ENCODE assay signal across 25 mouse cellular contexts in the genomic region with DNA sequence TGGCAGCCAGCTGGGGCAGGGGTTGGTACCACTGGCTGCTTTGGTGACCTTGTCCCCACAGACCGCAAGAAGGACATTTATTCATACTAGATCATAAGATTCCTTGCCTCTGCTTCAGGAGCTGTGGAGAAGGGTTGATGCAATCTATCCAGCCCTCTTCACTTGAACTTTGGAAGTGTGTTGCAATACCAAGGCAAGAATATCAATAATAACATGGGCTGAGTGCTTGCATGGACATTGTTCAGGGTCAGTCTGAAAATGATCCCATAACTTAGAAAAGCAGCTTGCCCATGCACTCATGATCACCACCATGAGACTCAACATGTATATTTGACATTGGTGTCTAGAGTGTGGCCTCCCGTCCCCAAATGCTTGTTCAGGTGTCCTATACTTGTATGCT.
A peak's percentile ranks its signal among the peaks of the same experiment; 100 is the strongest.
DNase-seq lines count a peak whose midpoint lies in the region; ATAC-seq and TF ChIP-seq lines count a peak whose summit lies in the region.
"Had no signal": no experiment of that assay in that cellular context is flagged by ENCODE, and none has a peak within 500 bp of the region (broad histone marks: within the 10 kb centered on the region; RNA-seq: fewer than 3 reads in every experiment).

No protein-coding gene starts in this region.

- 89% methylated on average over 2 of the region's 2 CpGs for WGBS in intestine, embryonic 16.5 days
- 87% methylated on average over 2 of the region's 2 CpGs for WGBS in intestine, embryonic 15.5 days
- 75% methylated on average over 2 of the region's 2 CpGs for WGBS in liver, postnatal 0 days (ENCODE audit: insufficient replicate concordance)
- 83% methylated on average over 2 of the region's 2 CpGs for WGBS in liver, embryonic 11.5 days

- no peaks in the 10 kb centered on the region for H3K9me3 ChIP-seq in intestine, embryonic 16.5 days (ENCODE audit: control insufficient read depth, low read length)
- H3K9me3 ChIP-seq in intestine, embryonic 15.5 days = no peaks in the 10 kb centered on the region
- H3K9me3 ChIP-seq in liver, postnatal 0 days (ENCODE audit: low read length) = no peaks in the 10 kb centered on the region
- no peaks in the 10 kb centered on the region for H3K9me3 ChIP-seq in liver, embryonic 11.5 days (ENCODE audit: control insufficient read depth, low read length)
- H3K9me3 ChIP-seq: forebrain, embryonic 10.5 days; forebrain, embryonic 13.5 days; heart, embryonic 12.5 days; heart, embryonic 15.5 days; hindbrain, embryonic 15.5 days had no signal

- TF ChIP-seq EP300 in liver, postnatal 0 days (IDR thresholded peaks at IDR 0.05; ENCODE audit: low read depth) = no peak

- H3K4me2 ChIP-seq in intestine, embryonic 16.5 days (ENCODE audit: low read depth, low read length) = no peak overlapping the region
- no peak overlapping the region for H3K4me2 ChIP-seq in intestine, embryonic 15.5 days (replicated peaks)
- H3K4me2 ChIP-seq in liver, postnatal 0 days (ENCODE audit: low read depth, low read length) = no peak overlapping the region
- no peak overlapping the region for H3K4me2 ChIP-seq in liver, embryonic 11.5 days
- H3K4me2 ChIP-seq: forebrain, embryonic 13.5 days; heart, embryonic 12.5 days; heart, embryonic 15.5 days; hindbrain, embryonic 15.5 days had no signal

- no peak for TF ChIP-seq CTCF in liver, postnatal 0 days (IDR thresholded peaks at IDR 0.05; ENCODE audit: low read depth)

- ATAC-seq in intestine, embryonic 16.5 days = peak; percentile 42; the same call in 1 of the 2 replicates
- ATAC-seq in intestine, embryonic 15.5 days = no peak; the same call in 1 of the 2 replicates
- ATAC-seq in liver, postnatal 0 days = peak; percentile 60
- no peak for ATAC-seq in liver, embryonic 11.5 days (replicated peaks; ENCODE audit: low FRiP score)
- no peak for ATAC-seq in granulocyte monocyte progenitor cell, adult 5-6 weeks (replicated peaks; ENCODE audit: poor library complexity, severe bottlenecking)
- ATAC-seq: CD4-positive, CD25-positive, alpha-beta regulatory T cell, adult 4 months; forebrain, embryonic 13.5 days; forebrain, embryonic 16.5 days had no signal

- H3K36me3 ChIP-seq in intestine, embryonic 16.5 days (ENCODE audit: control insufficient read depth, insufficient read depth, low read length) = no peaks in the 10 kb centered on the region
- H3K36me3 ChIP-seq in intestine, embryonic 15.5 days = no peaks in the 10 kb centered on the region
- H3K36me3 ChIP-seq in liver, postnatal 0 days (replicated peaks; ENCODE audit: insufficient read depth, low read length) = no peaks in the 10 kb centered on the region
- H3K36me3 ChIP-seq in liver, embryonic 11.5 days (ENCODE audit: control insufficient read depth, insufficient read depth, low read length) = no peaks in the 10 kb centered on the region
- H3K36me3 ChIP-seq: forebrain, embryonic 10.5 days; heart, embryonic 12.5 days; heart, embryonic 15.5 days; hindbrain, embryonic 15.5 days had no signal

- H3K9ac ChIP-seq in intestine, embryonic 16.5 days (ENCODE audit: low read depth, low read length) = no peak overlapping the region
- H3K9ac ChIP-seq in intestine, embryonic 15.5 days = no peak overlapping the region
- H3K9ac ChIP-seq in liver, postnatal 0 days (replicated peaks) = no peak overlapping the region
- H3K9ac ChIP-seq in liver, embryonic 11.5 days (ENCODE audit: low read depth, low read length) = no peak overlapping the region
- H3K9ac ChIP-seq: forebrain, embryonic 13.5 days; heart, embryonic 12.5 days; heart, embryonic 15.5 days; hindbrain, embryonic 15.5 days had no signal

- no peak for DNase-seq in liver, postnatal 0 days
- DNase-seq in liver, embryonic 11.5 days (ENCODE audit: low spot score) = no peak
- DNase-seq in adipocyte (ENCODE audit: low spot score) = peak; percentile 6
- DNase-seq in embryo, embryonic 10 days (ENCODE audit: low spot score) = no peak
- DNase-seq: adrenal gland, postnatal 14 days; cerebellum, adult 11-12 months; cerebellum, adult 8-10 months; cerebellum, postnatal 10 days; cerebellum, postnatal 36 days; gastrocnemius, postnatal 10 days; gastrocnemius, postnatal 36 days; heart, adult 18-20 months; heart, postnatal 10 days; heart, postnatal 4 days had no signal

- no peaks in the 10 kb centered on the region for H3K27me3 ChIP-seq in intestine, embryonic 16.5 days (replicated peaks; ENCODE audit: control insufficient read depth, insufficient read depth, low read length)
- no peaks in the 10 kb centered on the region for H3K27me3 ChIP-seq in intestine, embryonic 15.5 days (replicated peaks)
- H3K27me3 ChIP-seq in liver, postnatal 0 days (ENCODE audit: insufficient read depth, low read length) = no peaks in the 10 kb centered on the region
- no peaks in the 10 kb centered on the region for H3K27me3 ChIP-seq in liver, embryonic 11.5 days (replicated peaks; ENCODE audit: control insufficient read depth, insufficient read depth, low read length)
- H3K27me3 ChIP-seq: forebrain, embryonic 13.5 days; heart, embryonic 12.5 days; heart, embryonic 15.5 days; hindbrain, embryonic 15.5 days had no signal

- no peak overlapping the region for H3K27ac ChIP-seq in intestine, embryonic 16.5 days (ENCODE audit: low read length)
- H3K27ac ChIP-seq in intestine, embryonic 15.5 days = no peak overlapping the region
- H3K27ac ChIP-seq in liver, postnatal 0 days (ENCODE audit: low read depth) = no peak overlapping the region
- no peak overlapping the region for H3K27ac ChIP-seq in liver, embryonic 11.5 days (ENCODE audit: low read depth, low read length)
- peak overlapping the region; percentile 80 for H3K27ac ChIP-seq in brown adipose tissue, adult 24 weeks (replicated peaks; ENCODE audit: low read depth, low read length)
- H3K27ac ChIP-seq: forebrain, embryonic 10.5 days; forebrain, embryonic 13.5 days; heart, embryonic 15.5 days; hindbrain, embryonic 15.5 days had no signal

- no peaks in the 10 kb centered on the region for H3K4me1 ChIP-seq in intestine, embryonic 16.5 days (ENCODE audit: control insufficient read depth, insufficient read depth, low read length)
- H3K4me1 ChIP-seq in intestine, embryonic 15.5 days (replicated peaks) = no peaks in the 10 kb centered on the region
- peaks cover 7% of the 10 kb centered on the region; the same call in 1 of the 2 replicates for H3K4me1 ChIP-seq in liver, postnatal 0 days (ENCODE audit: insufficient read depth)
- H3K4me1 ChIP-seq in liver, embryonic 11.5 days (replicated peaks; ENCODE audit: control insufficient read depth, insufficient read depth, low read length) = no peaks in the 10 kb centered on the region
- peaks cover 13% of the 10 kb centered on the region; the same call in 1 of the 2 replicates for H3K4me1 ChIP-seq in brown adipose tissue, adult 24 weeks (ENCODE audit: control insufficient read depth, insufficient read depth, insufficient read length, low read length)
- H3K4me1 ChIP-seq: forebrain, embryonic 13.5 days; heart, embryonic 15.5 days had no signal

- H3K4me3 ChIP-seq in intestine, embryonic 16.5 days (ENCODE audit: low read length) = no peak overlapping the region
- no peak overlapping the region for H3K4me3 ChIP-seq in intestine, embryonic 15.5 days (replicated peaks)
- no peak overlapping the region for H3K4me3 ChIP-seq in liver, postnatal 0 days (ENCODE audit: low read depth, low read length)
- H3K4me3 ChIP-seq in liver, embryonic 11.5 days (ENCODE audit: low read depth, low read length) = no peak overlapping the region
- H3K4me3 ChIP-seq in brown adipose tissue, adult 24 weeks (ENCODE audit: insufficient read depth, low read depth, low read length) = no peak overlapping the region
- H3K4me3 ChIP-seq: forebrain, embryonic 10.5 days; forebrain, embryonic 13.5 days; heart, embryonic 12.5 days; heart, embryonic 15.5 days; hindbrain, embryonic 15.5 days had no signal

Comparison
In these comparisons a context has a peak if more than half of its experiments do, and no peak if none do; other contexts are left out.
1. ATAC-seq: peak in intestine, embryonic 16.5 days (single experiment) and liver, postnatal 0 days (single experiment); none in intestine, embryonic 15.5 days (single experiment), liver, embryonic 11.5 days (single experiment) and granulocyte monocyte progenitor cell, adult 5-6 weeks (single experiment).